10 mouse cellular contexts compared by ENCODE assay signal in genomic region chr1:105199305-105199704, GRCm38 (mm10).
DNase-seq lines count a peak whose midpoint lies in the region; ATAC-seq lines count a peak whose summit lies in the region.
"Had no signal": no experiment of that assay in that cellular context is flagged by ENCODE, and none has a peak within 500 bp of the region (broad histone marks: within the 10 kb centered on the region; RNA-seq: fewer than 3 reads in every experiment).

No protein-coding gene starts in this region.

- intact Hi-C loops in gastrocnemius, postnatal 14 days (cut with DNase I; ENCODE audit: low total_unique reads) = no loop called here

- no peak overlapping the region for H3K4me2 ChIP-seq in heart, embryonic 15.5 days
- H3K4me2 ChIP-seq: limb, embryonic 15.5 days had no signal

- no peak overlapping the region for H3K9ac ChIP-seq in heart, embryonic 15.5 days
- H3K9ac ChIP-seq: limb, embryonic 15.5 days had no signal

- peak; percentile 85 for ATAC-seq in heart, embryonic 15.5 days (replicated peaks; ENCODE audit: insufficient number of reproducible peaks, insufficient read depth, low FRiP score, low read depth)
- ATAC-seq: forebrain, embryonic 16.5 days had no signal

- no peaks in the 10 kb centered on the region for H3K36me3 ChIP-seq in heart, embryonic 10.5 days
- H3K36me3 ChIP-seq in heart, embryonic 15.5 days = no peaks in the 10 kb centered on the region
- H3K36me3 ChIP-seq: limb, embryonic 15.5 days had no signal

- H3K27ac ChIP-seq in heart, embryonic 10.5 days = no peak overlapping the region
- H3K27ac ChIP-seq in heart, embryonic 15.5 days = no peak overlapping the region; the same call in 1 of the 2 replicates
- H3K27ac ChIP-seq: limb, embryonic 15.5 days had no signal

- 68% methylated on average over 3 of the region's 3 CpGs for whole genome bisulfite sequencing in heart, embryonic 10.5 days
- 52% methylated on average over 3 of the region's 3 CpGs for WGBS in heart, embryonic 15.5 days

- H3K4me1 ChIP-seq in heart, embryonic 10.5 days = no peaks in the 10 kb centered on the region
- no peaks in the 10 kb centered on the region for H3K4me1 ChIP-seq in heart, embryonic 15.5 days (replicated peaks)
- H3K4me1 ChIP-seq: limb, embryonic 15.5 days had no signal

- peak; percentile 98 for DNase-seq in heart, adult 11 months
- DNase-seq in heart, embryonic 10.5 days (ENCODE audit: low spot score) = no peak
- DNase-seq in adrenal gland, adult 8-10 months = peak; percentile 27
- peak; percentile 84 for DNase-seq in lung, postnatal 10 days
- no peak for DNase-seq in right cerebral cortex, postnatal 14 days
- no peak for DNase-seq in gastrocnemius, postnatal 14 days
- DNase-seq in urinary bladder, adult 18-20 months (ENCODE audit: low spot score in 2 of 2) = no peak

- H3K4me3 ChIP-seq in heart, embryonic 10.5 days = no peak overlapping the region
- no peak overlapping the region for H3K4me3 ChIP-seq in heart, embryonic 15.5 days
- H3K4me3 ChIP-seq: limb, embryonic 15.5 days had no signal

- H3K27me3 ChIP-seq in heart, embryonic 10.5 days (ENCODE audit: insufficient read depth, poor library complexity, severe bottlenecking) = no peaks in the 10 kb centered on the region
- H3K27me3 ChIP-seq in heart, embryonic 15.5 days = no peaks in the 10 kb centered on the region
- H3K27me3 ChIP-seq: limb, embryonic 15.5 days had no signal

- H3K9me3 ChIP-seq in heart, embryonic 10.5 days = no peaks in the 10 kb centered on the region
- H3K9me3 ChIP-seq in heart, embryonic 15.5 days (replicated peaks) = no peaks in the 10 kb centered on the region
- H3K9me3 ChIP-seq: limb, embryonic 15.5 days had no signal

Comparison
In these comparisons a context has a peak if more than half of its experiments do, and no peak if none do; other contexts are left out.
1. DNase-seq: peak in heart, adult 11 months (single experiment), adrenal gland, adult 8-10 months (single experiment) and lung, postnatal 10 days (single experiment); none in heart, embryonic 10.5 days (single experiment), right cerebral cortex, postnatal 14 days (single experiment), gastrocnemius, postnatal 14 days (single experiment) and urinary bladder, adult 18-20 months (0 of 2).